Mouse (Mus musculus) adrenal gland, adult 8-10 months (tissue): ENCODE data around the gene Arcn1. TPM values are rescaled to one million over a fixed set of nuclear protein-coding genes. Genes with fewer than 3 reads are reported as not detected.

Source experiments
- total RNA-seq, 4 experiments: library from RNA; stranded (reverse); gene quantifications; 2 replicates each; pipeline ENCODE4 v1.2.4; 2022

The Arcn1 gene
- total RNA-seq, 4 experiments from 2014 or later = 172 to 185 (median 176) TPM

Other genes starting within 250 kb of the Arcn1 start
- gene Cxcr5, start 206.0 kb downstream of the Arcn1 start, total RNA-seq = under 1 TPM; 0.13 to 0.32 (median 0.18) TPM
- gene Ddx6, start 163.0 kb downstream of the Arcn1 start, total RNA-seq = 100 to 1,000 TPM; 142 to 160 (median 152) TPM
- gene Treh, start 94.6 kb downstream of the Arcn1 start, total RNA-seq = not detected
- 10 to 100 TPM; 31.7 to 64.7 (median 48.5) TPM for gene Phldb1, start 32.6 kb downstream of the Arcn1 start, total RNA-seq
- 100 to 1,000 TPM in 2 of 4 experiments, 10 to 100 TPM in 2; 77.7 to 116 (median 99.6) TPM for gene Ift46, start 63 bp upstream of the Arcn1 start, total RNA-seq
- 10 to 100 TPM in 1 of 4 experiments, 1 to 10 TPM in 3; 8.7 to 15.3 (median 9.4) TPM for gene Tmem25, start 31.5 kb upstream of the Arcn1 start, total RNA-seq
- 1 to 10 TPM; 3.7 to 9.0 (median 5.5) TPM for gene Ttc36, start 35.2 kb upstream of the Arcn1 start, total RNA-seq
- gene Kmt2a, start 113.5 kb upstream of the Arcn1 start, total RNA-seq = 10 to 100 TPM; 32.5 to 58.2 (median 41.4) TPM
- gene Atp5l, start 152.9 kb upstream of the Arcn1 start, total RNA-seq = 100 to 1,000 TPM; 346 to 533 (median 405) TPM
- 100 to 1,000 TPM in 2 of 4 experiments, 10 to 100 TPM in 2; 85.1 to 103 (median 98.7) TPM for gene Ube4a, start 197.8 kb upstream of the Arcn1 start, total RNA-seq
- 1 to 10 TPM in 1 of 4 experiments, under 1 TPM in 2, not detected in 1; 0.52 to 1.3 (median 0.59) TPM for gene Cd3g, start 212.6 kb upstream of the Arcn1 start, total RNA-seq
- under 1 TPM in 1 of 4 experiments, not detected in 3; 0.38 TPM for gene Cd3d, start 213.9 kb upstream of the Arcn1 start, total RNA-seq
- 1 to 10 TPM in 3 of 4 experiments, under 1 TPM in 1; 0.56 to 2.7 (median 1.7) TPM for gene Cd3e, start 241.8 kb upstream of the Arcn1 start, total RNA-seq